Mouse (Mus musculus) myocyte (in vitro differentiated cells): ENCODE measurements around the gene Cp. TPM values are rescaled to one million over a fixed set of nuclear protein-coding genes. Genes with fewer than 3 reads are reported as not detected.
"Not testable (repeated sequence)": the region's sequence is repeated elsewhere in the genome, so short reads cannot be mapped to it uniquely, and the experiment has no call there.

Experiments used
- H3K27me3 ChIP-seq: one replicate; pipeline ENCODE4 v1.6.1; 2011; ENCODE audit not compliant: control insufficient read depth, insufficient read depth, insufficient read length
- H3K36me3 ChIP-seq: one replicate; pipeline ENCODE4 v1.6.1; 2011; ENCODE audit not compliant: control insufficient read depth, insufficient read depth
- H3K4me2 ChIP-seq: one replicate; pipeline ENCODE4 v1.6.1; 2011; ENCODE audit warnings: low read depth, control low read depth
- H3K4me3 ChIP-seq: one replicate; pipeline ENCODE4 v1.5.1; 2011; ENCODE audit warnings: mild to moderate bottlenecking, control low read depth, moderate library complexity
- H3K79me2 ChIP-seq: one replicate; pipeline ENCODE4 v1.6.1; 2011; ENCODE audit not compliant: control insufficient read depth, insufficient read depth
- H3ac ChIP-seq: one replicate; pipeline ENCODE4 v1.6.1; 2011; ENCODE audit not compliant: control insufficient read depth, insufficient read length
- CEBPB ChIP-seq: IDR thresholded peaks from 2 replicates; pipeline ENCODE4 v1.6.1; 2011; ENCODE audit warnings: mild to moderate bottlenecking, moderate library complexity; ENCODE audit not compliant: poor library complexity, insufficient read depth, severe bottlenecking
- E2F4 ChIP-seq: IDR thresholded peaks from one replicate; pipeline ENCODE4 v1.6.1; 2011; ENCODE audit warnings: mild to moderate bottlenecking, control low read depth, moderate library complexity; ENCODE audit not compliant: insufficient read depth
- MAX ChIP-seq: IDR thresholded peaks from one replicate; pipeline ENCODE4 v1.6.1; 2011; ENCODE audit warnings: low read depth, mild to moderate bottlenecking, control low read depth
- MYOD1 ChIP-seq, 3 experiments: IDR thresholded peaks; one replicate each; pipeline ENCODE4 v1.6.1; 2011; ENCODE audit warnings: control low read depth in 2 of 3, low read depth in 2 of 3, mild to moderate bottlenecking in 2 of 3, moderate library complexity in 1 of 3; ENCODE audit not compliant: insufficient read length in 2 of 3, control insufficient read depth in 1 of 3
- MYOG ChIP-seq, 3 experiments: IDR thresholded peaks; one replicate each; pipeline ENCODE4 v1.6.1; 2011; ENCODE audit warnings: control low read depth in 2 of 3, low read depth in 2 of 3, mild to moderate bottlenecking in 2 of 3; ENCODE audit not compliant: insufficient read length in 2 of 3, control insufficient read depth in 1 of 3, insufficient read depth in 1 of 3
- POLR2A ChIP-seq: IDR thresholded peaks from one replicate; pipeline ENCODE4 v1.6.1; 2011; ENCODE audit warnings: low read depth, mild to moderate bottlenecking, control low read depth, moderate library complexity; ENCODE audit not compliant: insufficient read length
- POLR2AphosphoS2 ChIP-seq: IDR thresholded peaks from one replicate; pipeline ENCODE4 v1.6.1; 2011; ENCODE audit warnings: low read depth, control low read depth; ENCODE audit not compliant: insufficient read length
- REST ChIP-seq: IDR thresholded peaks from one replicate; pipeline ENCODE4 v1.6.1; 2011; ENCODE audit warnings: mild to moderate bottlenecking, control low read depth, moderate library complexity; ENCODE audit not compliant: insufficient read depth, insufficient read length
- SRF ChIP-seq: IDR thresholded peaks from one replicate; pipeline ENCODE4 v1.6.1; 2011; ENCODE audit warnings: low read depth; ENCODE audit not compliant: control insufficient read depth, insufficient read length
- TCF12 ChIP-seq: IDR thresholded peaks from one replicate; pipeline ENCODE4 v1.6.1; 2011; ENCODE audit warnings: mild to moderate bottlenecking, control low read depth; ENCODE audit not compliant: poor library complexity, insufficient read depth, severe bottlenecking
- TCF3 ChIP-seq: IDR thresholded peaks from one replicate; pipeline ENCODE4 v1.6.1; 2011; ENCODE audit warnings: low read depth, control low read depth; ENCODE audit not compliant: insufficient read length
- USF1 ChIP-seq: IDR thresholded peaks from one replicate; pipeline ENCODE4 v1.6.1; 2011; ENCODE audit warnings: low read depth, mild to moderate bottlenecking, control low read depth, moderate library complexity
- polyA plus RNA-seq: library from polyadenylated mRNA; unstranded; fragments of >200 nt; fragmentation: generic; extraction: Trizol; gene quantifications from one replicate; pipeline ENCODE4 v1.2.1, GENCODE M21; 2012; ENCODE audit warnings: missing spikeins

The Cp gene
- polyA plus RNA-seq, 1 experiment: 3.7 TPM

DNA sequence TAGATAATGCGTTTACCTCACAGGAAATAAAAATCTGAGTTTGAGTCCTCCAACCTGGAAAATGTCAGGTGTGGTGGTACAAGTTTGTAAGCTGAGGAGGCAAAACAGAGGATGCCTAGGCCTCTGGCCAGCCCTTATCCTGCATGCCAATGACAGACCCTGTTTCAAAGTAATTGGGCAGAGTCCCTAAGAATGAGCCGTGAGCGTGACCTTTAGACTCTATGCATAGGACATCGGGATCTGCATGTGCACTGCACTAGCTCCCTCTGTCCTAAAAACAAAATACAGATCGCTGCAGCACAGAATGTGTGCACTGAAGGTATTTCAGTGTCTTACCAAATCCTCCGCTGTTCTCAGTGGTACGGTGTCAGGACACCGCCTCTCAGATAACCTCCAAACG is 53.6 kb downstream of the Cp start:
- H3K27me3 ChIP-seq: no peaks in the 10 kb centered on the region
- no peak overlapping the region for H3ac ChIP-seq
- H3K79me2 ChIP-seq: no peaks in the 10 kb centered on the region
- H3K36me3 ChIP-seq: peaks cover 15% of the 10 kb centered on the region
- TF ChIP-seq MYOD1 (IDR thresholded peaks at IDR 0.05; ENCODE audit: control insufficient read depth in 1 of 3, insufficient read length in 2 of 3, low read depth in 2 of 3) (no peak), CEBPB (no peak), TCF3 (no peak), REST (no peak), TCF12 (no peak), SRF (no peak), POLR2AphosphoS2 (no peak), POLR2A (no peak), E2F4 (no peak), USF1 (no peak)
- no peak overlapping the region for H3K4me2 ChIP-seq
- no peak overlapping the region for H3K4me3 ChIP-seq

DNA sequence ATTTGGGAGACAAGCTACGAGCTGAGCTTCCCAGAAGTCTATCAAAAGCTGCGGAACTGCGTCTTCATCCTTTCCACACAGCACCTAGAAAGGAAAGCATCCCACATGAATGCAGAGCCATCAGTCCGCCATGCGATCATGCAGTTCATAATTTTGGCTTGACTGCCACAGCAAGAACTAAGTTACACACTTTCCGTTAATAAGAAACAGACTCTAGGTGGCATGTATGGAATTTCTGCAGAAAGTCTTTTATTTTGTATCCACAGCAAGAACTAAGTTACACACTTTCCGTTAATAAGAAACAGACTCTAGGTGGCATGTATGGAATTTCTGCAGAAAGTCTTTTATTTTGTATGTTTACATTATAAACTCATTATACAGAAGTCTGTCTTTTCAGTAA is 54.1 kb downstream of the Cp start:
- peaks cover 19% of the 10 kb centered on the region for H3K36me3 ChIP-seq

DNA sequence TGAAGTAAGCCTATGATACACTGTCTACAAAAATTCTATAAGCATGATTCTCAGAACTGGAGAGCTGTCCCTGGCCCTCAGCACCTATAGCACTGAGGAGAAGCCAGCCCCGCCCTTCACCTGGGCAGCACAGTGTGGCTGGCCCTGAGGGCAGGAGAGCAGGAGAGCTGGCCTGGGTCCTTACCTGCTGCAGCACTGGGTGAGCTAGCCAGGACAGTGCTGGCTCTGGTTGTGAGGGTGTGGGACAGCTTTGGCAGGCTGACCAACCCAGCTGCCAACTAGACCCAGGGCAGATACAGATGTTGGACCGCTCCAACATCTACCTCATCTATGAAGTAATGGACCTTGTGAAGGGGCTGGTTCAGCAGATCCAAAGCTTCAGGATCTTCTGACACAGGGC is 57.6 kb downstream of the Cp start:
- Histone ChIP-seq H3ac (no peak overlapping the region), H3K36me3 (peaks cover 28% of the 10 kb centered on the region), H3K4me3 (no peak overlapping the region), H3K79me2 (no peaks in the 10 kb centered on the region), H3K4me2 (no peak overlapping the region), H3K27me3 (no peaks in the 10 kb centered on the region)
- TF ChIP-seq POLR2AphosphoS2: no peak
- TF ChIP-seq MAX: no peak
- no peak for TF ChIP-seq MYOG (IDR thresholded peaks at IDR 0.05; ENCODE audit: control insufficient read depth in 1 of 3, insufficient read depth in 1 of 3, insufficient read length in 2 of 3, low read depth in 2 of 3)
- no peak for TF ChIP-seq CEBPB
- no peak for TF ChIP-seq SRF
- TF ChIP-seq TCF12: no peak
- no peak for TF ChIP-seq MYOD1 (IDR thresholded peaks at IDR 0.05; ENCODE audit: control insufficient read depth in 1 of 3, insufficient read length in 2 of 3, low read depth in 2 of 3)

More for the DNA sequence above, 54.1 kb downstream of the Cp start:
- H3K4me3 ChIP-seq, H3K4me2 ChIP-seq, H3K79me2 ChIP-seq, H3K27me3 ChIP-seq, H3ac ChIP-seq: not testable (repeated sequence)

DNA sequence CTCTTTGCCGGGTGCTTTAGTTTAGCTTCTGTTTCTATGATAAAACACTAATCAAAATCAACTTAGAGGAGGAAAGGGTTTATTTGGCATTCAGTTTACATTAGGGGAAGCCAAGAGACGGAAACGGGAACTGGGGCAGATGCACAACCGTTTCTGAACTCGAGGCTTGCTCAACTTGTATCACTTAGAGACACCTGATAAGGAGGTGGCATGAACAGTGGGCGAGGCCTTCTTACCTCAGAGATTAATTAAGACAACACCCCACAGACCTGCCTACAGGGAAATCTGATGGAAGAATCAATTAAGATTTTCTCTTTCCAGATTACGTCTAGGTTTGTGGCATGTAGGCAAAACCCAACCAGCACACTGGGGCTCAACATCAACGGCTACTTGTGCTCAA is 61.2 kb downstream of the Cp start:
- Histone ChIP-seq H3K36me3 (peaks cover 28% of the 10 kb centered on the region), H3K27me3 (no peaks in the 10 kb centered on the region), H3ac (no peak overlapping the region), H3K79me2 (no peaks in the 10 kb centered on the region), H3K4me2 (no peak overlapping the region), H3K4me3 (no peak overlapping the region)
- TF ChIP-seq TCF3 (no peak), CEBPB (no peak), USF1 (no peak), POLR2AphosphoS2 (no peak), MAX (no peak), MYOG (IDR thresholded peaks at IDR 0.05; ENCODE audit: control insufficient read depth in 1 of 3, insufficient read depth in 1 of 3, insufficient read length in 2 of 3, low read depth in 2 of 3) (no peak), SRF (no peak), E2F4 (no peak), MYOD1 (IDR thresholded peaks at IDR 0.05; ENCODE audit: control insufficient read depth in 1 of 3, insufficient read length in 2 of 3, low read depth in 2 of 3) (no peak), POLR2A (no peak), REST (no peak), TCF12 (no peak)

DNA sequence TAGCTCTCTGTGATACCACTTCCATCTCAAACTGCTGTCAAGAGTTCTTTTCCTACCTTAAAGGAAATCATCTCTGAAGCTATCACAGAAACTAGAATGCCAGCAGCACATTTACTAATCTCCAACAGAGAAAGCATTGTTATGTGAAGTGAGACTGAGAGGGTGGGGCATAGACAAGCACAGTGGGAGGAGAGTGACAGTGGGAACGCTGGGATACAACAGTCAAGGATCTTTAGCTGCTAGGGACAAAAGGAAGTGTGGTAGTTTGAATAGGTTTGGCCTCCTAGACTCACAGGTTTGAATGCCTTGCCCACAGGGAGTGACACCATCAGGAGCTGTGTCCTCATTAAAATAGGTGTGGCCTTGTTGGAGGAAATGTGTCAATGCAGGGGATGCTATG is 67.0 kb downstream of the Cp start:
- Histone ChIP-seq H3ac (no peak overlapping the region), H3K79me2 (no peaks in the 10 kb centered on the region), H3K4me2 (no peak overlapping the region), H3K36me3 (peaks cover 34% of the 10 kb centered on the region), H3K27me3 (no peaks in the 10 kb centered on the region), H3K4me3 (no peak overlapping the region)
- no peak for TF ChIP-seq TCF12
- no peak for TF ChIP-seq POLR2AphosphoS2

DNA sequence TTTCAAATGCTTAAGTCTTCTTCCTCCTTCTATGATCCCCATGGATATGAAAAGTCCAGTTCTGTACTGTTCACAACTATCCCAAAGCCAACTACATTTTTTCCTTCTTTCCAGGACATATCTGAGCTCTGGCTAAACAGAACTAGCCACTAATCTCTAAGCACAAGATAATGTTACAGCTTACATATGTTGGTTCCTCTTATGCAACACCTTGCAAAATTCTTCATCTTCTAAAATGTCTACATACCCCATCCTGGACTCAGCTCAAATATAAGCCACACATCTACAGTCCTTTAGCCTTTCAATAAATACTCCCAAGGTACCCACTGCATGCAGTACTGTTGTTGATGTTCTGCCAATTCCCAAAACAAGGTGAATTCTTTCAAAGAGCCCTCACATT is 69.6 kb downstream of the Cp start:
- Histone ChIP-seq H3K36me3 (peaks cover 34% of the 10 kb centered on the region), H3ac (no peak overlapping the region), H3K79me2 (no peaks in the 10 kb centered on the region), H3K4me3 (no peak overlapping the region), H3K4me2 (no peak overlapping the region), H3K27me3 (no peaks in the 10 kb centered on the region)
- TF ChIP-seq MAX (no peak), TCF3 (no peak), E2F4 (no peak), MYOG (IDR thresholded peaks at IDR 0.05; ENCODE audit: control insufficient read depth in 1 of 3, insufficient read depth in 1 of 3, insufficient read length in 2 of 3, low read depth in 2 of 3) (no peak), SRF (no peak), USF1 (no peak), TCF12 (no peak), CEBPB (no peak), MYOD1 (IDR thresholded peaks at IDR 0.05; ENCODE audit: control insufficient read depth in 1 of 3, insufficient read length in 2 of 3, low read depth in 2 of 3) (no peak), POLR2A (no peak), POLR2AphosphoS2 (no peak), REST (no peak)
